Mouse (Mus musculus): ENCODE measurements around the gene Zfp94.

Zfp94 gene

GRCm38 (mm10) chr7:24318942-24319341 is 2.5 kb upstream of the Zfp94 start:
- DNase-seq (ENCODE audit: low read depth, low spot score): peak; percentile 22

GRCm38 (mm10) chr7:24315726-24316566 is 520 bp downstream of the Zfp94 start:
- DNase-seq (ENCODE audit: low read depth, low spot score): no peak

- peak; percentile 63 for DNase-seq (ENCODE audit: low read depth, low spot score)
Measured at GRCm38 (mm10) chr7:24300771-24301282, 15.6 kb downstream of the Zfp94 start, which contains the start of gene Zfp61. Gene Zfp61, minus strand, starts transcription at chr7:24301232.

- no peak for DNase-seq (ENCODE audit: low read depth, low spot score)
Measured at GRCm38 (mm10) chr7:24299823-24300481, 16.5 kb downstream of the Zfp94 start.

GRCm38 (mm10) chr7:24298973-24299708 is 17.3 kb downstream of the Zfp94 start:
- DNase-seq (ENCODE audit: low read depth, low spot score): peak; percentile 87

GRCm38 (mm10) chr7:24298635-24298972 is 17.9 kb downstream of the Zfp94 start:
- no peak for DNase-seq (ENCODE audit: low read depth, low spot score)

GRCm38 (mm10) chr7:24297361-24298095 is 18.9 kb downstream of the Zfp94 start:
- DNase-seq (ENCODE audit: low read depth, low spot score): no peak

- DNase-seq (ENCODE audit: low read depth, low spot score): no peak
Measured at GRCm38 (mm10) chr7:24296386-24296785, 20.1 kb downstream of the Zfp94 start.

- DNase-seq (ENCODE audit: low read depth, low spot score): no peak
Measured at GRCm38 (mm10) chr7:24295376-24295775, 21.1 kb downstream of the Zfp94 start.

GRCm38 (mm10) chr7:24294763-24295162 is 21.7 kb downstream of the Zfp94 start:
- no peak for DNase-seq (ENCODE audit: low read depth, low spot score)

GRCm38 (mm10) chr7:24293061-24293851 is 23.2 kb downstream of the Zfp94 start:
- DNase-seq (ENCODE audit: low read depth, low spot score): no peak

- DNase-seq (ENCODE audit: low read depth, low spot score): no peak
Measured at GRCm38 (mm10) chr7:24291387-24292090, 24.9 kb downstream of the Zfp94 start.

GRCm38 (mm10) chr7:24290106-24290693 is 26.3 kb downstream of the Zfp94 start:
- no peak for DNase-seq (ENCODE audit: low read depth, low spot score)

GRCm38 (mm10) chr7:24288512-24288911 is 28.0 kb downstream of the Zfp94 start:
- DNase-seq (ENCODE audit: low read depth, low spot score): no peak

- DNase-seq (ENCODE audit: low read depth, low spot score): no peak
Measured at GRCm38 (mm10) chr7:24287670-24288069, 28.8 kb downstream of the Zfp94 start.

- no peak for DNase-seq (ENCODE audit: low read depth, low spot score)
Measured at GRCm38 (mm10) chr7:24286916-24287315, 29.6 kb downstream of the Zfp94 start.

- DNase-seq (ENCODE audit: low read depth, low spot score): peak; percentile 12
Measured at GRCm38 (mm10) chr7:24286090-24286489, 30.4 kb downstream of the Zfp94 start.

GRCm38 (mm10) chr7:24280858-24281145 is 35.7 kb downstream of the Zfp94 start:
- no peak for DNase-seq (ENCODE audit: low read depth, low spot score)

- no peak for DNase-seq (ENCODE audit: low read depth, low spot score)
Measured at GRCm38 (mm10) chr7:24280031-24280857, 36.2 kb downstream of the Zfp94 start.

Data from CD4-positive, CD25-positive, alpha-beta regulatory T cell, adult 2 months (primary cell).